23 mouse cellular contexts compared by ENCODE assay signal in the genomic region with DNA sequence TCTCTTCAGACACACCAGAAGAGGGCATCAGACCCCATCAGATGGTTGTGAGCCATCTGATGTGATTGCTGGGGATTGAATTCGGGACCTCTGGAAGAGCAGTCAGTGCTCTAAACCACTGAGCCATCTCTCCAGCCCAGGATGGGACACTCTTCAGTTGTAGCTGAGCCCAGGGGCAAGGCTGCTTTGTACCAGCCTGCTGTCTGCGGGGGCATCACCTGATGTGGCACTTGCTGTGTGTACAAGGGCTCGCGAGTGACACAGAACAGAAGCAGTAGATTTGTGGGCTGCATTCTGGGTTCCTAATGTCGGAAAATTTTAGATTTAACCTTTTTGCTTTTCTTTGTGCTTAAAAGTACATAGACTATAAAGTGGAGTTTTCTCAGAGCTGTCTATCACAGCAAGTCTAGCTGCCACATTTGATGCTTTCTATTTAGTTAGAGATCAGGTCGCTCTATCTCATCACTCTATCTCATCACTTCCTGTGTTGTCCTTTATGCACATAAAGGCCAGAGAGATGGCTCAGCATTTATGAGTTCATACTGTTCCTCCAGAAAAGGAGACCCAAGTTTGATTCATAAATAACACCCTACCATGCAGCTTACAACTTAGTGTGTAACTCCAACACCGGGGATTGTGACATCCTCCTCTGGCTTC.
"Had no signal": no experiment of that assay in that cellular context is flagged by ENCODE, and none has a peak within 500 bp of the region (broad histone marks: within the 10 kb centered on the region; RNA-seq: fewer than 3 reads in every experiment).

No protein-coding gene starts in this region.

- DNase-seq: kidney, adult 8-10 months; kidney, postnatal 10 days; kidney, postnatal 36 days; layer of hippocampus, postnatal 36 days; liver, postnatal 0 days; lung, postnatal 10 days; lung, postnatal 36 days; midbrain, embryonic 14.5 days; right cerebral cortex, adult 18-20 months; right cerebral cortex, postnatal 14 days; right cerebral cortex, postnatal 4 days; thymus, postnatal 36 days had no signal

- H3K4me2 ChIP-seq: kidney, embryonic 15.5 days; limb, embryonic 12.5 days; limb, embryonic 15.5 days; liver, embryonic 11.5 days; lung, embryonic 15.5 days; midbrain, embryonic 11.5 days had no signal

- H3K9ac ChIP-seq: kidney, embryonic 15.5 days; limb, embryonic 12.5 days; limb, embryonic 15.5 days; liver, embryonic 14.5 days; liver, postnatal 0 days; lung, embryonic 15.5 days had no signal

- H3K36me3 ChIP-seq: kidney, embryonic 15.5 days; limb, embryonic 12.5 days; limb, embryonic 15.5 days; lung, embryonic 15.5 days had no signal

- ATAC-seq: liver, postnatal 0 days had no signal

- H3K9me3 ChIP-seq: kidney, embryonic 15.5 days; limb, embryonic 12.5 days; limb, embryonic 15.5 days; lung, embryonic 15.5 days; megakaryocyte, embryonic 14.5 days had no signal

- H3K27ac ChIP-seq: kidney, embryonic 15.5 days; left cerebral cortex, adult 2 months; limb, embryonic 12.5 days; limb, embryonic 15.5 days; liver, embryonic 14.5 days; lung, embryonic 15.5 days; stomach, postnatal 0 days had no signal

- H3K27me3 ChIP-seq: kidney, embryonic 15.5 days; limb, embryonic 12.5 days; limb, embryonic 15.5 days; lung, embryonic 15.5 days; megakaryocyte, embryonic 14.5 days had no signal

- H3K4me3 ChIP-seq: kidney, embryonic 15.5 days; left cerebral cortex, adult 2 months; limb, embryonic 12.5 days; limb, embryonic 15.5 days; lung, embryonic 15.5 days; megakaryocyte, embryonic 14.5 days; myocyte had no signal
